Mouse (Mus musculus) intestine, embryonic 16.5 days (tissue): ENCODE results near the gene Amdhd1. TPM values are rescaled to one million over a fixed set of nuclear protein-coding genes. Genes with fewer than 3 reads are reported as not detected.
A peak's percentile ranks its signal among the peaks of the same experiment; 100 is the strongest.

Experiments used
- ATAC-seq: fragments of 200-750 bp; cut with Nextera tagmentation; 2 replicates; pipeline ENCODE4 v1.8.0; 2017; ENCODE audit warnings: moderate TSS enrichment, moderate library complexity
- H3K27ac ChIP-seq: fragments of 300-500 bp; sonication (generic); 2 replicates; pipeline ENCODE4 v1.5.1; 2014; ENCODE audit warnings: mild to moderate bottlenecking, low read length
- H3K27me3 ChIP-seq: fragments of 300-500 bp; sonication (generic); replicated peaks from 2 replicates; pipeline ENCODE4 v1.6.1; 2014; ENCODE audit warnings: low read length, control low read depth, mixed read lengths; ENCODE audit not compliant: control insufficient read depth, insufficient read depth
- H3K36me3 ChIP-seq: fragments of 300-500 bp; sonication (generic); 2 replicates; pipeline ENCODE4 v1.6.1; 2014; ENCODE audit warnings: low read length, control low read depth; ENCODE audit not compliant: control insufficient read depth, insufficient read depth
- H3K4me1 ChIP-seq: fragments of 300-500 bp; sonication (generic); 2 replicates; pipeline ENCODE4 v1.6.1; 2014; ENCODE audit warnings: low read length, control low read depth, mixed read lengths; ENCODE audit not compliant: control insufficient read depth, insufficient read depth
- H3K4me2 ChIP-seq: fragments of 300-500 bp; sonication (generic); 2 replicates; pipeline ENCODE4 v1.6.1; 2014; ENCODE audit warnings: low read depth, low read length, control low read depth
- H3K4me3 ChIP-seq: fragments of 300-500 bp; sonication (generic); 2 replicates; pipeline ENCODE4 v1.5.1; 2014; ENCODE audit warnings: mild to moderate bottlenecking, low read length
- H3K9ac ChIP-seq: fragments of 300-500 bp; sonication (generic); 2 replicates; pipeline ENCODE4 v1.6.1; 2014; ENCODE audit warnings: low read depth, low read length
- H3K9me3 ChIP-seq: fragments of 300-500 bp; sonication (generic); 2 replicates; pipeline ENCODE4 v1.6.1; 2016; ENCODE audit warnings: low read length, control low read depth; ENCODE audit not compliant: control insufficient read depth
- WGBS: fragments of 180-500 bp; shearing (Covaris S2); extraction: QIAGEN DNeasy Blood & Tissue Kit; methylation state at CpG from one replicate; pipeline ENCODE4 v1.1.7; 2014; 5-methylcytosine and 5-hydroxymethylcytosine counted together
- polyA plus RNA-seq: library from polyadenylated mRNA; unstranded; fragments of >200 nt; fragmentation: Nextera tagmentation; extraction: Ambion mirVana; gene quantifications from 2 replicates; pipeline ENCODE4 v1.2.1, GENCODE M21; 2015

Gene Amdhd1
- polyA plus RNA-seq = 0.51 and 0.95 TPM in 2 replicates

- peak; percentile 98 for ATAC-seq
- H3K9ac ChIP-seq = peak within 1 kb of the TSS; percentile 57
- H3K36me3 ChIP-seq = no peaks in the 10 kb centered on the region
- H3K27me3 ChIP-seq = no peaks in the 10 kb centered on the region
- WGBS = 3% methylated on average over 35 of the region's 35 CpGs
- peaks cover 3% of the 10 kb centered on the region; the same call in 1 of the 2 replicates for H3K4me1 ChIP-seq
- H3K27ac ChIP-seq = no peak within 1 kb of the TSS
- peak within 1 kb of the TSS; percentile 70 for H3K4me2 ChIP-seq
- H3K9me3 ChIP-seq = no peaks in the 10 kb centered on the region
- peak within 1 kb of the TSS; percentile 41 for H3K4me3 ChIP-seq
Observed at GRCm38 (mm10) chr10:93539775-93540430, at the start of gene Amdhd1. Gene Amdhd1, minus strand, starts transcription at chr10:93540033.

- Histone ChIP-seq H3K36me3 (no peaks in the 10 kb centered on the region), H3K4me3 (peak within 1 kb of the TSS; percentile 82), H3K27ac (peak within 1 kb of the TSS; percentile 47; the same call in 1 of the 2 replicates), H3K9me3 (no peaks in the 10 kb centered on the region), H3K27me3 (no peaks in the 10 kb centered on the region), H3K4me2 (peak within 1 kb of the TSS; percentile 76), H3K9ac (peak within 1 kb of the TSS; percentile 83), H3K4me1 (peaks cover 13% of the 10 kb centered on the region; the same call in 1 of the 2 replicates)
- under 1% methylated on average over 63 of the region's 63 CpGs for WGBS
- peak; percentile 94 for ATAC-seq
Observed at GRCm38 (mm10) chr10:93589281-93589848, 49.5 kb upstream of the Amdhd1 start, which contains the start of gene Snrpf. Gene Snrpf, minus strand, starts transcription at chr10:93589706.

GRCm38 (mm10) chr10:93588796-93589195 lies 49.0 kb upstream of the Amdhd1 start:
- no peaks in the 10 kb centered on the region for H3K9me3 ChIP-seq
- H3K4me3 ChIP-seq = peak overlapping the region; percentile 82
- no peaks in the 10 kb centered on the region for H3K36me3 ChIP-seq
- H3K4me2 ChIP-seq = peak overlapping the region; percentile 76
- H3K4me1 ChIP-seq = peaks cover 10% of the 10 kb centered on the region; the same call in 1 of the 2 replicates
- no peaks in the 10 kb centered on the region for H3K27me3 ChIP-seq
- peak overlapping the region; percentile 47; the same call in 1 of the 2 replicates for H3K27ac ChIP-seq
- 2% methylated on average over 11 of the region's 11 CpGs for WGBS
- peak overlapping the region; percentile 83 for H3K9ac ChIP-seq
- peak; percentile 38 for ATAC-seq

- H3K36me3 ChIP-seq = no peaks in the 10 kb centered on the region; the same call in 1 of the 2 replicates
- H3K9ac ChIP-seq = no peak overlapping the region
- H3K27ac ChIP-seq = no peak overlapping the region
- H3K4me2 ChIP-seq = no peak overlapping the region
- H3K9me3 ChIP-seq = no peaks in the 10 kb centered on the region
- H3K4me1 ChIP-seq = no peaks in the 10 kb centered on the region
- H3K27me3 ChIP-seq = no peaks in the 10 kb centered on the region
- no peak overlapping the region for H3K4me3 ChIP-seq
- ATAC-seq = peak; percentile 58; the same call in 1 of the 2 replicates
- WGBS = 62% methylated on average over 13 of the region's 13 CpGs
Observed at GRCm38 (mm10) chr10:93577271-93577886, 37.5 kb upstream of the Amdhd1 start.

GRCm38 (mm10) chr10:93575960-93576359 lies 36.1 kb upstream of the Amdhd1 start:
- Histone ChIP-seq H3K4me2 (no peak overlapping the region), H3K9ac (no peak overlapping the region), H3K9me3 (no peaks in the 10 kb centered on the region), H3K4me1 (no peaks in the 10 kb centered on the region), H3K36me3 (no peaks in the 10 kb centered on the region), H3K27me3 (no peaks in the 10 kb centered on the region), H3K4me3 (no peak overlapping the region), H3K27ac (no peak overlapping the region)
- WGBS = 89% methylated on average over 8 of the region's 8 CpGs
- no peak for ATAC-seq

GRCm38 (mm10) chr10:93574966-93575365 lies 35.1 kb upstream of the Amdhd1 start:
- Histone ChIP-seq H3K9me3 (no peaks in the 10 kb centered on the region), H3K4me1 (no peaks in the 10 kb centered on the region), H3K27me3 (no peaks in the 10 kb centered on the region), H3K27ac (no peak overlapping the region), H3K9ac (no peak overlapping the region), H3K4me2 (no peak overlapping the region), H3K4me3 (no peak overlapping the region), H3K36me3 (no peaks in the 10 kb centered on the region)
- 50% methylated on average over 4 of the region's 4 CpGs for WGBS
- ATAC-seq = no peak

GRCm38 (mm10) chr10:93572209-93572608 lies 32.4 kb upstream of the Amdhd1 start:
- H3K27ac ChIP-seq = no peak overlapping the region
- no peak overlapping the region for H3K4me3 ChIP-seq
- no peak overlapping the region for H3K4me2 ChIP-seq
- no peaks in the 10 kb centered on the region for H3K36me3 ChIP-seq
- H3K9me3 ChIP-seq = no peaks in the 10 kb centered on the region
- H3K4me1 ChIP-seq = no peaks in the 10 kb centered on the region
- H3K27me3 ChIP-seq = no peaks in the 10 kb centered on the region
- no peak overlapping the region for H3K9ac ChIP-seq
- no peak for ATAC-seq
- WGBS = 37% methylated on average over 2 of the region's 2 CpGs

- H3K27ac ChIP-seq = no peak overlapping the region
- ATAC-seq = no peak
- H3K4me3 ChIP-seq = no peak overlapping the region
- no peaks in the 10 kb centered on the region for H3K27me3 ChIP-seq
- no peaks in the 10 kb centered on the region for H3K9me3 ChIP-seq
- WGBS = 89% methylated on average over 6 of the region's 6 CpGs
- no peaks in the 10 kb centered on the region for H3K36me3 ChIP-seq
- no peak overlapping the region for H3K4me2 ChIP-seq
- no peaks in the 10 kb centered on the region for H3K4me1 ChIP-seq
- H3K9ac ChIP-seq = no peak overlapping the region
Observed at GRCm38 (mm10) chr10:93568671-93569070, 28.8 kb upstream of the Amdhd1 start.

- Histone ChIP-seq H3K9ac (no peak overlapping the region), H3K27me3 (no peaks in the 10 kb centered on the region), H3K4me2 (no peak overlapping the region), H3K9me3 (no peaks in the 10 kb centered on the region), H3K27ac (no peak overlapping the region), H3K4me3 (no peak overlapping the region), H3K4me1 (no peaks in the 10 kb centered on the region), H3K36me3 (no peaks in the 10 kb centered on the region)
- no peak for ATAC-seq
- WGBS = 90% methylated on average over 11 of the region's 11 CpGs
Observed at GRCm38 (mm10) chr10:93567841-93568566, 28.2 kb upstream of the Amdhd1 start.
